Mouse (Mus musculus) stomach, embryonic 16.5 days (tissue): ENCODE measurements around the gene Lmf1. TPM values are rescaled to one million over a fixed set of nuclear protein-coding genes. Genes with fewer than 3 reads are reported as not detected.

ENCODE experiments used
- ATAC-seq: fragments of 200-750 bp; cut with Nextera tagmentation; 2 replicates; pipeline ENCODE4 v1.8.0; 2017; ENCODE audit warnings: moderate number of reproducible peaks, moderate TSS enrichment; ENCODE audit not compliant: insufficient read depth, low FRiP score
- H3K27ac ChIP-seq: fragments of 300-500 bp; sonication (generic); 2 replicates; pipeline ENCODE4 v1.5.1; 2014; ENCODE audit warnings: low read length
- H3K27me3 ChIP-seq: fragments of 300-500 bp; sonication (generic); 2 replicates; pipeline ENCODE4 v1.6.1; 2014; ENCODE audit warnings: low read length, control low read depth, mixed read lengths; ENCODE audit not compliant: control insufficient read depth, insufficient read depth
- H3K36me3 ChIP-seq: fragments of 300-500 bp; sonication (generic); 2 replicates; pipeline ENCODE4 v1.6.1; 2014; ENCODE audit warnings: low read length; ENCODE audit not compliant: control insufficient read depth, insufficient read depth
- H3K4me1 ChIP-seq: fragments of 300-500 bp; sonication (generic); 2 replicates; pipeline ENCODE4 v1.6.1; 2014; ENCODE audit warnings: low read length, control low read depth, mixed read lengths; ENCODE audit not compliant: control insufficient read depth, insufficient read depth
- H3K4me2 ChIP-seq: fragments of 300-500 bp; sonication (generic); 2 replicates; pipeline ENCODE4 v1.6.1; 2014; ENCODE audit warnings: low read depth, low read length, mixed read lengths
- H3K4me3 ChIP-seq: fragments of 300-500 bp; sonication (generic); replicated peaks from 2 replicates; pipeline ENCODE4 v1.5.1; 2014; ENCODE audit warnings: mild to moderate bottlenecking, low read length
- H3K9ac ChIP-seq: fragments of 300-500 bp; sonication (generic); 2 replicates; pipeline ENCODE4 v1.6.1; 2014; ENCODE audit warnings: low read length
- H3K9me3 ChIP-seq: fragments of 300-500 bp; sonication (generic); replicated peaks from 2 replicates; pipeline ENCODE4 v1.6.1; 2016; ENCODE audit warnings: low read length, control low read depth; ENCODE audit not compliant: control insufficient read depth
- WGBS: fragments of 180-500 bp; shearing (Covaris S2); extraction: QIAGEN DNeasy Blood & Tissue Kit; methylation state at CpG from one replicate; pipeline ENCODE4 v1.1.7; 2014; 5-methylcytosine and 5-hydroxymethylcytosine counted together
- polyA plus RNA-seq: library from polyadenylated mRNA; unstranded; fragments of >200 nt; fragmentation: Nextera tagmentation; extraction: Ambion mirVana; gene quantifications from 2 replicates; pipeline ENCODE4 v1.2.1, GENCODE M21; 2015

The Lmf1 gene
- 27.0 and 28.9 TPM in 2 replicates for polyA plus RNA-seq

GRCm38 (mm10) chr17:25578920-25579319 lies at the start of gene Lmf1:
Gene Lmf1, plus strand, starts transcription at chr17:25579085.
- Histone ChIP-seq H3K4me3 (peak within 1 kb of the TSS; percentile 64), H3K36me3 (no peaks in the 10 kb centered on the region), H3K9ac (peak within 1 kb of the TSS; percentile 79), H3K9me3 (no peaks in the 10 kb centered on the region), H3K4me2 (peak within 1 kb of the TSS; percentile 81), H3K27ac (peak within 1 kb of the TSS; percentile 43; the same call in 1 of the 2 replicates), H3K27me3 (no peaks in the 10 kb centered on the region; the same call in 1 of the 2 replicates), H3K4me1 (peaks cover 19% of the 10 kb centered on the region)
- peak; percentile 97 for ATAC-seq
- WGBS, result under 1% methylated on average over 31 of the region's 31 CpGs

GRCm38 (mm10) chr17:25530357-25531022 lies 48.4 kb upstream of the Lmf1 start:
- H3K27me3 ChIP-seq, result no peaks in the 10 kb centered on the region
- H3K36me3 ChIP-seq, result no peaks in the 10 kb centered on the region
- H3K4me2 ChIP-seq, result no peak overlapping the region
- 0 out of 2 replicates have a peak, but pooled peaks cover 3% of the 10 kb centered on the region for H3K4me1 ChIP-seq
- no peak overlapping the region for H3K27ac ChIP-seq
- H3K9me3 ChIP-seq, result no peaks in the 10 kb centered on the region
- no peak overlapping the region for H3K4me3 ChIP-seq
- WGBS, result 62% methylated on average over 8 of the region's 8 CpGs
- H3K9ac ChIP-seq, result no peak overlapping the region
- ATAC-seq, result no peak

GRCm38 (mm10) chr17:25538945-25539875 lies 39.7 kb upstream of the Lmf1 start:
- peak overlapping the region; percentile 7; the same call in 1 of the 2 replicates for H3K27ac ChIP-seq
- no peak overlapping the region for H3K9ac ChIP-seq

GRCm38 (mm10) chr17:25540731-25541130 lies 38.2 kb upstream of the Lmf1 start:
- no peak for ATAC-seq
- Histone ChIP-seq H3K36me3 (no peaks in the 10 kb centered on the region), H3K9ac (no peak overlapping the region), H3K27me3 (no peaks in the 10 kb centered on the region), H3K9me3 (no peaks in the 10 kb centered on the region), H3K27ac (no peak overlapping the region), H3K4me2 (no peak overlapping the region), H3K4me1 (peaks cover 3% of the 10 kb centered on the region; the same call in 1 of the 2 replicates), H3K4me3 (no peak overlapping the region)
- 62% methylated on average over 5 of the region's 5 CpGs for WGBS

More at GRCm38 (mm10) chr17:25538945-25539875, 39.7 kb upstream of the Lmf1 start:
- Histone ChIP-seq H3K4me3 (no peak overlapping the region), H3K4me1 (peaks cover 3% of the 10 kb centered on the region; the same call in 1 of the 2 replicates), H3K9me3 (no peaks in the 10 kb centered on the region), H3K36me3 (no peaks in the 10 kb centered on the region), H3K27me3 (no peaks in the 10 kb centered on the region), H3K4me2 (no peak overlapping the region)
- WGBS, result 37% methylated on average over 27 of the region's 27 CpGs
- ATAC-seq, result peak; percentile 58; the same call in 1 of the 2 replicates

- 80% methylated on average over 4 of the region's 4 CpGs for WGBS
- Histone ChIP-seq H3K4me2 (no peak overlapping the region), H3K4me1 (peaks cover 3% of the 10 kb centered on the region; the same call in 1 of the 2 replicates), H3K36me3 (no peaks in the 10 kb centered on the region), H3K9ac (no peak overlapping the region), H3K27me3 (no peaks in the 10 kb centered on the region), H3K4me3 (no peak overlapping the region), H3K27ac (no peak overlapping the region), H3K9me3 (no peaks in the 10 kb centered on the region)
- no peak for ATAC-seq
Measured at GRCm38 (mm10) chr17:25541768-25542167, 37.1 kb upstream of the Lmf1 start.

- Histone ChIP-seq H3K9me3 (no peaks in the 10 kb centered on the region), H3K36me3 (no peaks in the 10 kb centered on the region), H3K4me2 (no peak overlapping the region), H3K27ac (no peak overlapping the region), H3K9ac (no peak overlapping the region), H3K4me3 (no peak overlapping the region), H3K4me1 (no peaks in the 10 kb centered on the region), H3K27me3 (no peaks in the 10 kb centered on the region)
- WGBS, result 24% methylated on average over 3 of the region's 3 CpGs
- ATAC-seq, result no peak
Measured at GRCm38 (mm10) chr17:25547026-25547425, 31.9 kb upstream of the Lmf1 start.

GRCm38 (mm10) chr17:25550020-25550419 lies 28.9 kb upstream of the Lmf1 start:
- Histone ChIP-seq H3K9me3 (no peaks in the 10 kb centered on the region), H3K4me1 (no peaks in the 10 kb centered on the region), H3K9ac (no peak overlapping the region), H3K27ac (no peak overlapping the region), H3K27me3 (no peaks in the 10 kb centered on the region), H3K36me3 (no peaks in the 10 kb centered on the region), H3K4me3 (no peak overlapping the region), H3K4me2 (no peak overlapping the region)
- no peak for ATAC-seq
- WGBS, result 81% methylated on average over 5 of the region's 5 CpGs

- no peak for ATAC-seq
- peaks cover 11% of the 10 kb centered on the region for H3K4me1 ChIP-seq
- H3K9me3 ChIP-seq, result no peaks in the 10 kb centered on the region
- no peak overlapping the region for H3K27ac ChIP-seq
- 0 out of 2 replicates have a peak, but pooled peaks cover 3% of the 10 kb centered on the region for H3K27me3 ChIP-seq
- 81% methylated on average over 11 of the region's 11 CpGs for WGBS
- H3K4me3 ChIP-seq, result no peak overlapping the region
- H3K9ac ChIP-seq, result no peak overlapping the region
- no peaks in the 10 kb centered on the region for H3K36me3 ChIP-seq
- no peak overlapping the region for H3K4me2 ChIP-seq
Measured at GRCm38 (mm10) chr17:25551313-25551712, 27.6 kb upstream of the Lmf1 start.

GRCm38 (mm10) chr17:25555159-25555558 lies 23.7 kb upstream of the Lmf1 start:
- no peak for ATAC-seq
- no peaks in the 10 kb centered on the region for H3K9me3 ChIP-seq
- H3K4me2 ChIP-seq, result no peak overlapping the region
- H3K27ac ChIP-seq, result no peak overlapping the region
- H3K4me3 ChIP-seq, result no peak overlapping the region
- H3K4me1 ChIP-seq, result peaks cover 18% of the 10 kb centered on the region
- WGBS, result 54% methylated on average over 3 of the region's 3 CpGs
- H3K27me3 ChIP-seq, result peaks cover 3% of the 10 kb centered on the region; the same call in 1 of the 2 replicates
- H3K36me3 ChIP-seq, result no peaks in the 10 kb centered on the region
- no peak overlapping the region for H3K9ac ChIP-seq
